Mouse (Mus musculus) layer of hippocampus, postnatal 36 days (tissue): ENCODE measurements at regions not wholly inside any gene's neighbourhood (a gene's known extent, or its start where the extent isn't known, plus 50 kb on each side); places are given as distances from the start of the nearest gene placed in this dataset.

ENCODE experiments used
- DNase-seq, 2 experiments: peaks; one replicate each; pipeline ENCODE4 v3.0.0; 2022

- peak; percentile 74 for DNase-seq
Measured at GRCm38 (mm10) chr7:31208237-31209054, 52.8 kb upstream of the Gramd1a start.

DNA sequence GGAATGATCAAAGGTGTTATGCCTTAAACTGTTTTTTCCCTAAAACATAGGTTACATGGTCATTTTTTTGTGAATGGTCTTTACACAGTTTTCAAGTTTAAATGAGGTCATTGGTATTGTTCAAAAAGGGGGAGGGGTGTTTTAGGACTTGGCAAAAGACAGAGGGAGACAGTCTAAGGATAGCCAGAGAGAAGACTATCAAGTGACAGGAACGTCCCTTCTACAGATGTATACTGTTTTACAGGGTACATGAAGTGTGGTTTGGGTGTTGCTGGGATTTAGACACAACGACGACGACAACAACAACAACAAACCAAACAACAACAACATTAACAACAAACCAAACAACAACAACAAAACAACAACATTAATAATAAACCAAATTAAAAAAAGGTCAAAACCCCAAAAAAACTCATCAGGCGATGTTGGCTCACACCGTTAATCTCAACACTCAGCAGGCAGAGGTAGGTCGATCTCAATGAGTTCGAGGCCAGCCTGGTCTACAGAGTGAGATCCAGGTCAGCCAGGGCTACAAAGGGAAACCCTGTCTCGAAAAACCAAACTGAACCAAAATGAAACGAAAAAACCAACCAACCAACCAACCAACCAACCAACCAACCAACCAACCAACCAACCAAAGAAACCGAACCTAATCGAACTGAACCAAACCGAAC lies 52.0 kb upstream of the Gramd1a start:
- no peak for DNase-seq
